Mouse (Mus musculus): Measurements from ENCODE around the gene Ggct.

Ggct gene

GRCm38 (mm10) chr6:54952542-54952941 lies 40.2 kb downstream of the Ggct start:
- DNase-seq (ENCODE audit: low read depth, low spot score): no peak

DNA sequence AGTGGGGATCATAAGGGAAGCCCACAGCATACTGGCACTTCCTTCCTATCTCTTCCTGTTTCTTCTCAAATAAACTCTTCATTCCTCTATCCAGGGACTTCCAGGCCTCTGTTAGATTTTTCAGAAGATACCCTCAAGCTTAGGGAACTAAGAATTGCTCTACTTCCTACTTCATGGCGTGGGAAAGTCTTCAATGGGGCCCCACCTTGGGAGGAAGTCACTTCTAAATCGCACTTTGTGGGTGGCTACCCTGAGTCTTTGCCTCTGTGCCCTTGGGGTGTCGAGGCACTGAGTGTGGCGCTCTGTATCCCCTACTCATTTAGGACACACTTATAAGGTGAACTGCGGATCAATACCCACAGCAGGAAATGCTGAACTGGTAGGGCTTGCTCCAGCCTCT lies 44.1 kb downstream of the Ggct start:
- no peak for DNase-seq (ENCODE audit: low read depth, low spot score)

- DNase-seq (ENCODE audit: low read depth, low spot score): no peak
These were observed 46.4 kb downstream of the Ggct start for GRCm38 (mm10) chr6:54946241-54946953.

DNA sequence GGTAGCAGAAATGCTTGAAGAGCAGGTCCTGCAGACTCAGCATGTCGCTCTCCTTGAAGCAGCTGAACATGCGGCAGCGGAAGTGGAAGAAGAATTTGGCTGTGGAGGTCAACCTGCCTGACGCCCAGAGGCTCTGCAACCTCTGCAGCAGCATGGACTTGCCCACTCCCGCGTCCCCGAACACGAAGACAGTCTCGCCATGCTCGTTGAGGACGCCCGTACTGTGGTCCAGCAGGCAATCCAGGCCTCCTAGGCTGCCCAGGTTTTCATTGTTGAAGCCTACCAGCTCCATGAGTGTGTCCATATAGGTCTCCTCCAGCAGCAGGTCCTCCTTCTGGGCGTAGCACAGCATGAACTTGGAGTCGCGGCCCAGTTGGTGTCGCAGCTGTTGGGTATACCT lies 48.2 kb downstream of the Ggct start:
- DNase-seq (ENCODE audit: low read depth, low spot score): no peak

GRCm38 (mm10) chr6:54943753-54944152 lies 49.0 kb downstream of the Ggct start:
- DNase-seq (ENCODE audit: low read depth, low spot score): no peak

GRCm38 (mm10) chr6:54943292-54943691 lies 49.5 kb downstream of the Ggct start:
- DNase-seq (ENCODE audit: low read depth, low spot score): no peak

DNA sequence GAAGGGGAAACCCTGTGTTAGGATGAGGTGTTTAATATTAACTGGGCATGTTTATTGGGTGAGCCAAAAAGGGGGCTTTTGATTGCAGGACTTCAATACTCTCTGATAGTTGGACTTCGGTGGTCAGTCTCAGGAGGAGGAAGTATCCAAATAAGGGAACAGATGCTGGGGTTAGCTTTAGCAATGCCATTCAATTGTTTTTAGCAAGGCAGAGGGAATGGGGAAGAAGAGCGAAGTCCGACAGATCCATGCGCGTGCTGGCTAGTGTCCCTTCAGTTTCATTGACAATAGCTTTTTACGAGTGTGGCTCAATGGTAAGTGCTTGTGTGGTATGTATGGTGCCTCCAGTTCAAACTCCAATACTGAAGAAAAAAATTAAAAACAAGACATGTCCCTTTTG lies 51.6 kb downstream of the Ggct start:
- no peak for DNase-seq (ENCODE audit: low read depth, low spot score)

DNA sequence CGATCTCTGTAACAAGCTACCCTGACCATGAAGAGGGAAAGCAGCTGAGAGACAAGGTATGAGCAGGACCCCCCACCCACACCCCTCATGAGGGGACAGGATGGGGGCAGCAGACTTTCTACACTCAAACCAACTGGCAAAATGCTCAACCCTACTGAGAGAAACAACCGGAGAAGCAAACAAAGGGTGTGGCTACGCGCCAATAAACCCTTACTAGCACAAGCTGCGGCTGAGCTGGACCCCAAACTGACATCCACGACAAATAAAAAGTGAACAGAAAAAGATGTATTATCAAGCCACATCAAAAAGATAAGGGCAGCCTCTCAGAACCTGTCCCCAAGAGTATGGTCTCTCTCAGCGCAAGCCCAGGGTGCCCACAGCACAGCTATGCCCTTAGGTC lies 52.6 kb downstream of the Ggct start:
- no peak for DNase-seq (ENCODE audit: low read depth, low spot score)

- no peak for DNase-seq (ENCODE audit: low read depth, low spot score)
These were observed 53.1 kb downstream of the Ggct start for GRCm38 (mm10) chr6:54939631-54940030.

- DNase-seq (ENCODE audit: low read depth, low spot score): no peak
These were observed 56.3 kb downstream of the Ggct start for GRCm38 (mm10) chr6:54936496-54936895.

DNA sequence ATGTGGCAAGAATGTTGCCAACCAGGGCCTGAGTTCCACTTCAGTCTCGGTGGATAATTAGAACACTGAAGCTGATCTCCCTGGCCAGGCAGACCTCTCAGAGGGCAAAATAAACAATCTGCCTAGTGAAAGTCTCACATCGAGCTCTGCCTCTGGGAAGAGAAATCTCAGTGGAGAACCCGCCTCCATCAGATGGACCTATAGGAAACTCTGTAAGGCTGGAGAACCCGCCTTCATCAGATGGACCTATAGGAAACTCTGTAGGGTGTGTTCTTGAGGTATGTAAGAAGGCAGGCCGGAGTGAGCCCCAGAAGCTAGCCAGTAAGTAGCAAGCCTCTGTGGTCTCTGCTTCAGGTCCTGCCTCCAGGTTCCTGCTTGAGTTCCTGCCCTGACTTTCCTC lies 57.8 kb downstream of the Ggct start:
- DNase-seq (ENCODE audit: low read depth, low spot score): no peak

DNA sequence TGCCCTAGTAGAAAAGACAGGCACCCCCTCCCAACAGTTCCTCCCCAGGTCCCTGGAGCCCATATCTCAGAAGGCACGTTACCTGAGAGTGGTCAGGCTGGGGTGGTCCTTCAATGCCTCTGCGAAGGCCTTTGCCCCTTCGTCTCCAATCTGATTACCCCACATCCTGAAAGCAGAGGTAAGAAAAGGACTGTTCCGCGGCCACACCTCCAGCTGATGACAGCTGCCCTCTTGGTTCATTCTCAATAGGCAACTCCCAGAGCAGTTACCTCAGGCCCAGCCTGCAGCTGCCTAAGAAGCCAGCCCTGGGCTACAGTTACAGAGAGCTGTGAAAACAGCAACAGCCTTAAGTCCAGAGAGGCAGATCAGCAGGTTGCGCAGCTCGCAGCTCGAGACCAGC lies 58.4 kb downstream of the Ggct start:
- no peak for DNase-seq (ENCODE audit: low read depth, low spot score)

GRCm38 (mm10) chr6:54933866-54934265 lies 58.9 kb downstream of the Ggct start:
- DNase-seq (ENCODE audit: low read depth, low spot score): no peak

DNA sequence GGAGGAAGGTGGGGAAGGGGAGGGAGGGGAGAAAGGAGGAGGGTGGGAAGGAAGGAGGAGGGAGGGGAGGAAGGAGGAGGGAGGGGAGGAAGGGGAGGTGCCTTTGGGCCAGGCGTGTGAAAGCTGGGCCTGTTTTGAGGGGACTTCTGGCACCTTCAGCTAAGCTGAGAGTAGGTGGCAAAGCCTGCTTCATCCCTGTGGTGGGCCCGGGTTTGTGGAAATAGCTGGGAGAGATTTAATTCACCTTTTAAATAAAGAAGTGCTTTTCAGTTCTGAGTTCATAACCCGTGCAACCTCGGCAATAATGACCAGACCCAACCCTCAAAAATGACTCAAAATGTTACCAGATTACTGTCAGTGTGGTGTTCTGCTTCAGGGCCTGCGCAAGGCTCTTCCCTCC lies 59.5 kb downstream of the Ggct start:
- no peak for DNase-seq (ENCODE audit: low read depth, low spot score)
